Mouse (Mus musculus) intestine, embryonic 14.5 days (tissue): Measurements from ENCODE around the gene Zzef1. TPM values are rescaled to one million over a fixed set of nuclear protein-coding genes. Genes with fewer than 3 reads are reported as not detected.
A peak's percentile ranks its signal among the peaks of the same experiment; 100 is the strongest.
"Not testable (repeated sequence)": the region's sequence is repeated elsewhere in the genome, so short reads cannot be mapped to it uniquely, and the experiment has no call there.

Experiments
- ATAC-seq: fragments of 200-750 bp; cut with Nextera tagmentation; replicated peaks from 2 replicates; pipeline ENCODE4 v1.8.0; 2017; ENCODE audit warnings: low read depth, moderate number of reproducible peaks, moderate TSS enrichment, moderate library complexity; ENCODE audit not compliant: low FRiP score, low TSS enrichment
- DNase-seq: peaks from one replicate; pipeline ENCODE4 v3.0.0-alpha.2; 2018; ENCODE audit warnings: low spot score
- H3K27ac ChIP-seq: fragments of 300-500 bp; sonication (generic); 2 replicates; pipeline ENCODE4 v1.5.1; 2014; ENCODE audit warnings: low read depth, mild to moderate bottlenecking, control low read depth
- H3K27me3 ChIP-seq: fragments of 300-500 bp; sonication (generic); replicated peaks from 2 replicates; pipeline ENCODE4 v1.6.1; 2014; ENCODE audit warnings: low read length, control low read depth; ENCODE audit not compliant: control insufficient read depth, insufficient read depth
- H3K36me3 ChIP-seq: fragments of 300-500 bp; sonication (generic); 2 replicates; pipeline ENCODE4 v1.6.1; 2014; ENCODE audit warnings: low read length, control low read depth; ENCODE audit not compliant: control insufficient read depth, insufficient read depth
- H3K4me1 ChIP-seq: fragments of 300-500 bp; sonication (generic); replicated peaks from 2 replicates; pipeline ENCODE4 v1.6.1; 2014; ENCODE audit warnings: low read length, control low read depth, mixed read lengths; ENCODE audit not compliant: control insufficient read depth, insufficient read depth
- H3K4me2 ChIP-seq: fragments of 300-500 bp; sonication (generic); 2 replicates; pipeline ENCODE4 v1.6.1; 2014; ENCODE audit warnings: low read length
- H3K4me3 ChIP-seq: fragments of 300-500 bp; sonication (generic); 2 replicates; pipeline ENCODE4 v1.5.1; 2014; ENCODE audit warnings: low read depth, low read length, control low read depth, mixed read lengths
- H3K9ac ChIP-seq: fragments of 300-500 bp; sonication (generic); 2 replicates; pipeline ENCODE4 v1.6.1; 2014; ENCODE audit warnings: mild to moderate bottlenecking, low read length
- H3K9me3 ChIP-seq: fragments of 300-500 bp; sonication (generic); 2 replicates; pipeline ENCODE4 v1.6.1; 2016; ENCODE audit warnings: low read length, control low read depth; ENCODE audit not compliant: control insufficient read depth
- WGBS: fragments of 180-500 bp; shearing (Covaris S2); extraction: QIAGEN DNeasy Blood & Tissue Kit; methylation state at CpG from one replicate; pipeline ENCODE4 v1.1.7; 2014; 5-methylcytosine and 5-hydroxymethylcytosine counted together
- polyA plus RNA-seq: library from polyadenylated mRNA; unstranded; fragments of >200 nt; fragmentation: Nextera tagmentation; extraction: Ambion mirVana; gene quantifications from 2 replicates; pipeline ENCODE4 v1.2.1, GENCODE M21; 2014

The Zzef1 gene
- polyA plus RNA-seq, 1 experiment from 2014 or later: 12.2 TPM

DNA sequence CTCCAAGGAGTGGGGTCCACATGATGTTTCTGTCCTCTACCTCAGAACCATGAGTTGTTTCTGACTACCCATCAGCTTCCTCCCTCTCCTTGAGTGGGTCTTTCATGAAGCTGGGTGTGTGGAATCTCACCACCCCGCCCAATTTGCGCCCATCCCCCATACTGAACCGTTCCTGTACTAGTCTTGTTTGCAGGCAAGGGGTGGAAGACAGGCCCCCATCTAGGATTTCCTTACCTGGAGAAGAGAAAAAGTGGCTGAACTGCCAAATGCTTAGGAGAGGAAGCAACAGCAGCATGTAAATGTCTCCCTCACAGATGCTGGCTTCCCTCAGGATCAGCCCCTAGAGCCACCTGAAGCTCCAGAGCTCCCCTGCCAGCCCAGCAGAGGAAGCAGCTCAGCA, 25.7 kb upstream of the Zzef1 start:
- Histone ChIP-seq H3K27ac (no peak overlapping the region), H3K4me3 (no peak overlapping the region), H3K9me3 (no peaks in the 10 kb centered on the region), H3K27me3 (no peaks in the 10 kb centered on the region), H3K4me2 (no peak overlapping the region), H3K36me3 (peaks cover 27% of the 10 kb centered on the region), H3K4me1 (peaks cover 4% of the 10 kb centered on the region; the same call in 1 of the 2 replicates), H3K9ac (no peak overlapping the region)
- 96% methylated on average over 3 of the region's 3 CpGs for WGBS
- DNase-seq (no peak), ATAC-seq (no peak)

DNA sequence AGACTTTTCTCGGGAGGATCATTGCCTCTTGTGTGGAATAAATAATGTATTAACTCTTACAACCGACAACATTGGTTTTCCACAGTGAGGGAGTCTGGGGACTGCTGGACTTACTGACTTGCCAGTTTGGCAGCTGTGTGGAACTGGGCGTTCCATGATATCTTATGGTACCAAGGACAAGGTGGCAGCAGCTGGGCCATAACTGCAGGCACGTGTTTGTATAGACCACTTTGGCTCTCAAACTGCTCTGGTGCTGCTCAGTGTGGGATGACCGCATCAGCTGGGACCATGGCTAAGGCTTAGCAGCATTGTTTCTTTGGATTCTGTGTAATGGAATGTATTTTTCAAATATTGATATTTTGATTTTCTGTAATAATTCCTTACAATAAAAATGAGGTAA, 25.2 kb upstream of the Zzef1 start:
- ATAC-seq: no peak
- no peak overlapping the region for H3K4me3 ChIP-seq
- no peak overlapping the region for H3K9ac ChIP-seq
- H3K4me1 ChIP-seq: peaks cover 4% of the 10 kb centered on the region; the same call in 1 of the 2 replicates
- H3K4me2 ChIP-seq: no peak overlapping the region
- H3K36me3 ChIP-seq: peaks cover 27% of the 10 kb centered on the region
- no peaks in the 10 kb centered on the region for H3K9me3 ChIP-seq
- no peak overlapping the region for H3K27ac ChIP-seq
- WGBS: 74% methylated on average over 5 of the region's 5 CpGs
- no peaks in the 10 kb centered on the region for H3K27me3 ChIP-seq
- DNase-seq: no peak

DNA sequence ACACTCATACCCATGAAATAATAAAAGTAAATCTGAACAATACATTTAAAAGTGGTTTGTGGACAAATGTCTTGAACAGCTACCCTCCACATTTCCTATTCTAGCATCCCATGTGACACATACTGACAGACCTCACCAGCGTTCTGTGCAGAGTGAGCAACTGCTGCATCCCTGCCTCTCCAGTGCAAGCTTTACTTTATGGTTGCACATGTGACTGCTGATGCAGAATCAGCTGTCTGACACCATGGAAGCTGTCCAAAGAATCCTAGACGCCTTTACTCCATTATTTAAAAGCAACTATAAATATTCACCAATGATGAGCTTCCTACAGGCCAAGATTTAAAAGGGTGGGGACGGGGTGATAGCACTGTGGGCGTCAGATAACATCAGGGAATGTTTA, 24.6 kb upstream of the Zzef1 start:
- no peak for DNase-seq
- Histone ChIP-seq H3K4me1 (peaks cover 4% of the 10 kb centered on the region; the same call in 1 of the 2 replicates), H3K36me3 (peaks cover 27% of the 10 kb centered on the region), H3K4me3 (no peak overlapping the region), H3K9ac (no peak overlapping the region), H3K9me3 (no peaks in the 10 kb centered on the region), H3K4me2 (no peak overlapping the region), H3K27ac (no peak overlapping the region), H3K27me3 (no peaks in the 10 kb centered on the region)
- 61% methylated on average over 4 of the region's 4 CpGs for WGBS
- no peak for ATAC-seq

DNA sequence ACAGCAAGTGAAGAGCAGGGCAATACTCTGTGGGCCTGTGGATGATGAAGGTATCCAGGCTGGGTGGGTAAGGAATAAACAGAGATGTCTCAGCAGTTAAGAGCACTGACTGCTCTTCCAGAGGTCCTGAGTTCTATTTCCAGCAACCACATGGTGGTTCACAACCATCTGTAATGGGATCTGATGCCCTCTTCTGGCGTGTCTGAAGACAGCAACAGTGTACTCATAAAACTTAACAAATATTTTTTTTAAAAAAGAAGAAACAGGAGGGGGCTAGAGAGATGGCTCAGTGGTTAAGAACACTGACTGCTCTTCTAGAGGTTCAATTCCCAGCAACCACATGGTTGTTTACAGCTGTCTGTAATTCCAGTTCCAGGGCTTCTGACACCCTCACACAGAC, 23.4 kb upstream of the Zzef1 start:
- H3K4me3 ChIP-seq, DNase-seq, H3K4me2 ChIP-seq, H3K27ac ChIP-seq, H3K4me1 ChIP-seq, H3K9ac ChIP-seq, ATAC-seq, H3K9me3 ChIP-seq, H3K27me3 ChIP-seq: not testable (repeated sequence)
- WGBS: 38% methylated on average over 1 of the region's 1 CpGs
- H3K36me3 ChIP-seq: peaks cover 21% of the 10 kb centered on the region

DNA sequence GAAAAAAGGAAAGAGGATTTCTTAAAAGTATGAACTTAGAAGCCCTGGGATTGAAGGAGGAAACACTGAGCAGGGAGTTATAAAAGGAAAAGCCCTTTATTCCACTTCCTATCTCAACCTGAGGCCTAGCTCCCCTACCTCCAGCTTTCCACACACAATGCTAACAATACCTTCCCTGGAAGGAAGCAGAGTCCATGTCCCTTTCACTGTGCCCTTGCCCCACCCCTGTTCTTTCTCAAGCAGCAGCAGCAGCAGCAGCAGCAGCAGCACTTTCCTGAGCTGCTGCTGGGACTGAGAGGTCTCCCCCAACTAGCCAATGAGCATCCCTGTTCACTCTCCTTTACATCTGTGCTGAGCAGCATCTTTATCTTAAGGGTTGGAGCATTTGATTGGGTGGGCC, 17.1 kb upstream of the Zzef1 start:
- H3K4me3 ChIP-seq: no peak overlapping the region
- H3K36me3 ChIP-seq: no peaks in the 10 kb centered on the region
- ATAC-seq (no peak), DNase-seq (no peak)
- no peak overlapping the region for H3K27ac ChIP-seq
- H3K9me3 ChIP-seq: no peaks in the 10 kb centered on the region
- H3K27me3 ChIP-seq: no peaks in the 10 kb centered on the region
- H3K4me1 ChIP-seq: no peaks in the 10 kb centered on the region
- no peak overlapping the region for H3K4me2 ChIP-seq
- no peak overlapping the region for H3K9ac ChIP-seq

DNA sequence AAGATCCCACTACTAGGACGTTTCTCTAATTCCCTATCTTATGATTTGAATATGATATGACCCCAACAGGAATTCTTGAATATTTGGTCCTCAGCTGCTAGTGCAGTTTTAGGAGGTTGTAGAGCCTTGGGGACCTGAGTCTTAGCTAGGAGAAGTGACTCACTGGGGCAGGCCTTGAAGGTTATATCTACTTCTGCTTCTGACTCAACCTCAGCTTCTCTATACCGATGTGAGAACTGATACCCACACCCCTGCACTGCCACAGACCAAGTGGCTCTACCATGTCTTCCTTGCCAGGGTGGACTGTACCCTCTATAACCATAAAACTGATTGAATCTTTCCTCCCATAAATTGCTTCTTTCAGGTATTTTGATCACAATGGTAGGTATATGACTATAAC, 13.9 kb upstream of the Zzef1 start:
- H3K4me2 ChIP-seq: no peak overlapping the region
- ATAC-seq (no peak), DNase-seq (no peak)
- H3K4me1 ChIP-seq: no peaks in the 10 kb centered on the region
- no peak overlapping the region for H3K4me3 ChIP-seq
- no peaks in the 10 kb centered on the region for H3K36me3 ChIP-seq
- H3K9me3 ChIP-seq: no peaks in the 10 kb centered on the region
- no peak overlapping the region for H3K27ac ChIP-seq
- H3K9ac ChIP-seq: no peak overlapping the region
- H3K27me3 ChIP-seq: no peaks in the 10 kb centered on the region
- 72% methylated on average over 2 of the region's 2 CpGs for WGBS

DNA sequence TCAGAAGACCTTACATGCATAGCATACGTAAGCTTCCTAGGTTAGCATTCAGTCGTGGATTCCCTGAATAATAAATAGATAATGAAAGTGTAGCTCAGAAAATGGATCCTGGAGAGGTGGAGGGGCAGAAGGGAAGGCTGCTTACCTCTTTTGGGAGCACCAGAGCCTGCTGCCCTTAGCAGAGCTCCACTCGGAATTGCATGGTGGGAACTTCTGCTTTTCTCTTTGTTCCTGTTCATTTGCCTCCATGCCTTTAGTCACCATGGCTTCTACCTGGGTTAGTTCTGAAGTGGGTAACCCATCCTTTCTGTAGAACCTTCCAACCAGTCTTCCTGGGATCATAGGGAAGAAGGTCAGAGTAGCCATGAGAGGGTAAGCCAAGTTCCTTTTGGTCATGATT, 13.5 kb upstream of the Zzef1 start:
- no peak overlapping the region for H3K27ac ChIP-seq
- H3K27me3 ChIP-seq: no peaks in the 10 kb centered on the region
- WGBS: 86% methylated on average over 3 of the region's 3 CpGs
- H3K4me1 ChIP-seq: no peaks in the 10 kb centered on the region
- H3K4me3 ChIP-seq: no peak overlapping the region
- no peaks in the 10 kb centered on the region for H3K9me3 ChIP-seq
- ATAC-seq (no peak), DNase-seq (no peak)
- no peak overlapping the region for H3K4me2 ChIP-seq
- H3K36me3 ChIP-seq: no peaks in the 10 kb centered on the region
- no peak overlapping the region for H3K9ac ChIP-seq

DNA sequence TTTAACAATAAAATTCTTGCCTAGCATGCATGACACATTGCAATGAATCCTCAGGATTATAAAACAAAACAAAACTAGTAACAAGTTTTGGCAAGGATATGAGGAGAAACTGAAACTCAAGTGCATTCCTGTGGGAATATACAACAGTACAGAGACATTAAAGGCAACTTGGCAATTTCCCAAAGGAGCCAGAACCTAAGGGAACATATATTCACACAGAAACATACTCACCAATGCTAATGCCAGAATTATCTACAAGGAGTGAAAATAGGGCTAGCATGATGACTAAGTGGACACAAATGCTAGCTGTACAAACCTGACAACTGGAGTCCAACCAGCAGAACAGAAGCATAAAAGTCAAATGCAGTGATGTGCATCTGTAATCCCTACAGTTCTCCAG, 4.0 kb upstream of the Zzef1 start:
- no peaks in the 10 kb centered on the region for H3K27me3 ChIP-seq
- H3K36me3 ChIP-seq: no peaks in the 10 kb centered on the region
- no peaks in the 10 kb centered on the region; the same call in 1 of the 2 replicates for H3K4me1 ChIP-seq
- ATAC-seq (no peak), DNase-seq (no peak)
- no peaks in the 10 kb centered on the region for H3K9me3 ChIP-seq
- H3K27ac ChIP-seq: no peak overlapping the region
- H3K4me3 ChIP-seq: no peak overlapping the region
- H3K4me2 ChIP-seq: no peak overlapping the region
- H3K9ac ChIP-seq: no peak overlapping the region

DNA sequence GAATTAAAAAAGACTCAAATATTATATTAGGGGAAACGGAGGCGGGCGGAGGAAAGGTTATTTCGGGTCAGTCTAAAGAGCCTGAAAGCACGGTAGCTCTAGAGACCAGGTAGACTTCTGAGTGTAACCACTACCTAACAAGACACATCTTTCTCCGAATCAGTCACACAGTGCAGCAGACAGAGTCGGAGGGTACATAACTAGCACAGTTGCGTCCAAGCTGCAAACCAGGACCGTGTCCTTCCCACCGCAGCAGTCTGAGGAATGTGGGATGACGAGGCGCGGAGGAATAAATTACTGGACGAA, 924 bp upstream of the Zzef1 start:
- 20% methylated on average over 14 of the region's 14 CpGs for WGBS
- DNase-seq (no peak), ATAC-seq (peak; percentile 28; the same call in 1 of the 2 replicates)
- peak overlapping the region; percentile 75 for H3K4me3 ChIP-seq
- H3K9me3 ChIP-seq: no peaks in the 10 kb centered on the region
- peak overlapping the region; percentile 76 for H3K4me2 ChIP-seq
- peak overlapping the region; percentile 74 for H3K9ac ChIP-seq
- 0 out of 2 replicates have a peak overlapping the region, but pooled peaks have one; percentile 35 for H3K27ac ChIP-seq
- no peaks in the 10 kb centered on the region for H3K27me3 ChIP-seq
- no peaks in the 10 kb centered on the region; the same call in 1 of the 2 replicates for H3K4me1 ChIP-seq
- no peaks in the 10 kb centered on the region for H3K36me3 ChIP-seq
